Mouse (Mus musculus): ENCODE measurements at regions not wholly inside any gene's neighbourhood (a gene's known extent, or its start where the extent isn't known, plus 50 kb on each side); places are given as distances from the start of the nearest gene placed in this dataset.

- no peak for DNase-seq
Observed at GRCm38 (mm10) chr9:11729732-11730131, 825.2 kb upstream of the Cntn5 start.

GRCm38 (mm10) chr9:11721811-11722210, 817.2 kb upstream of the Cntn5 start:
- DNase-seq: no peak

- no peak for DNase-seq
Observed at GRCm38 (mm10) chr9:11704647-11705046, 800.1 kb upstream of the Cntn5 start.

- DNase-seq: no peak
Observed at GRCm38 (mm10) chr9:11703150-11703549, 798.6 kb upstream of the Cntn5 start.

DNA sequence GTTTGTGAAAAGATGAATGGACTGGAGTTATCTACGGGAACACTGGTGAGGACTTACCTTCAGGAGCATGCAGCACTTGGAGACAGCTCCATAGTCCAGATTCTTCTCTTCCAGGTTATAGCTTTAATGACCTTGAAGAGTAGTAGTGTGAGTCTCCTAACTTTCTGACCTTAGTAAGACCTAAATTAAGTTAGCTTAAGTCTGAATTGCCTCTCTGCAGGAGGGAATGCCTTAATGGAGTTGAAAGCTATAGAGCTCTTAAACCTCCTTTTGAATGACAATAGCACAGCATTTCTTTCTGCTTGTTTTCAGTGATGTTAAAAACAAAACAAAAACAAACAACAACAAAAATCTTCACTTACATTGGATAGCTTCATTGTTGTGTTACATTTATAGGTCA, 788.9 kb upstream of the Cntn5 start:
- DNase-seq: no peak

DNA sequence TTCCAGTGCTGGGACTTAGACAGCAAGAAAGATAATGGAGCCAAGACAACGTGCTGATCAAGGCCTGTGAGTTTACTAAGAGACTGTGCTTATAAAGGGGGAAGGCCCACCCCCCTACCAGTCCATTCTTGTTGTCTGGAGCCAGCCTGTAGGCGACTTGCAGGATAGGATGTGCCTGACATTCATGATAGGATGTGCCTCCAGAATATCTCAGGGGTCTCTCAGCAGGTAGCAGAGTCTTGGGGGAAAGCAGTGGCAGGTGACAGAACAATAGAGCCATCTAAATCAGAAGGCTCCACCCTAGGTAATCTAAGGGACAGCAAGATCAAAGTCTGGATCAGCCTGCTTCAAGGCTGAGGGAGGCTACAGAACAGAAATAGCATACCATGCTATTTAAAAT, 782.5 kb upstream of the Cntn5 start:
- DNase-seq: no peak

- no peak for DNase-seq
Observed at GRCm38 (mm10) chr9:11671939-11672338, 767.4 kb upstream of the Cntn5 start.

- no peak for DNase-seq
Observed at GRCm38 (mm10) chr9:11671243-11671642, 766.7 kb upstream of the Cntn5 start.

DNA sequence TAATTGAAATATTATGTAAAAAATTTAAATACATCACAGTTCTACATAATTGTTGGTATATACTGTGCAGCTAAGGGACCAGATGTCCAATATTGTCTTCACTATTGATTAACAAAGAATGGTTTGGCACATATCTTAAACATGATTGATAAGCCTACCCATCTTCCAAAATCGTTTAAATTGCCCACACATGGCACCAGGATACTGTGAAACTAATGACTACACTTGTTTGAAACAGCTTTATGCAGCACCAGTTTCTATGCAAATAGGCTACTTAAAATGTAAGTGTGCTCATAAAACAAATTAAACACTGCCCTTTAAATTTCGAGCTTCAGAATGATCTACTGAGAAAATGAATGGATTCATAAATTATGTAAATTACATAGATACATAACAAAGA, 724.9 kb upstream of the Cntn5 start:
- DNase-seq: no peak

- DNase-seq: no peak
Observed at GRCm38 (mm10) chr9:11604381-11604780, 699.8 kb upstream of the Cntn5 start.

DNA sequence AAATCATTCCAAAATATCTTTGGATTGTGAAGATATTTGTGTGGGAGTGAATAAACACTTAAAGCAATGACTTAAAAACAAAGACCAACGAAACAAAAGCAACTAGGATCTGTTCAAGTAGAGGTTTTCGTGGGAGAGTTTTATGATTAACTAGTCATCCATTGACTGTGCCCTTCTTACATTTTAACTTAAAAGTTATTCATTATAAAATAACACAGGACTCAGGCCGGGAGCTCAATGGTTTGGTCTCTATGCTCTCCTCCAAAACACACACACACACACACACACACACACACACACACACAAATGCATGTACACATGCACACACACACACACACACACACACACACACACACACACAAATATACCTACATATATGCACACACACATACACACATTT, 699.3 kb upstream of the Cntn5 start:
- no peak for DNase-seq

DNA sequence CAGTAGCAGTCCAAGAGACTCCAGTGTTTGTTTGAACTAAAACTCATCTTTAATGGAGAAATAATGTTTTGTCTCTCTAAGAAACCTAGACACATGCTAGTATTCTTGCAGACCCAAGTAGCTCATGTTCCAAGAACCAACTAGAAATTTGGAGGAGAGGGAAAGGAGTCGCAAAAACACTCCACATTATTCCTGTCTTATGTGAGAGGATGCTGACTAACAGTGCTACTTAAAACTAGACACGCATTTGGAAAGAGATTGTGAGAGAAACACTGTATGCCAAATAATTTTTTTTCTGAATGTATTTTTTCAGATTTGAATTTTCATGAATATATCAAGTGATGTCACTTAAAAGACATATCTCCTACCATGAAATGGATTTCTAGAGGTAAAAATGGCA, 698.3 kb upstream of the Cntn5 start:
- no peak for DNase-seq

- no peak for DNase-seq
Observed at GRCm38 (mm10) chr9:11579011-11579410, 674.4 kb upstream of the Cntn5 start.

DNA sequence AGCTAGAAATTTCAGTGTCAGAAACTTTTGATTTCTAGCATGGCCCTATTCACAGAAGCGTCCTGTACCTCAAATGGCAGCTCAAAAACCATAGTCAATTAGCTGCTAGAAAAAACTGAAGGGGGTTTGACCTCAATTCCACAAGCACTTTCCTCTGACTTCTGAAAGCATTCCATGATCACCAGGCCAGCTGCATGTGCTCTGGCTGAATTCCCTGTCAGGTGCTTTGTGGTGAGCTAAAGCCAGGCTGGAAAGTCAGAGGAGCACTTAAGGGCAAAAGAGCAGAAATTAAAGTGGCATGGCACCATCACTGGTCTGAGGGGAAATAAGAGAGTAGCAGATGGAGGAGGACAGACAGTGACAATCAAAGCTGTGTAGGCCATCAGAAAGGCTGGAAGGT, 658.3 kb upstream of the Cntn5 start:
- no peak for DNase-seq

- DNase-seq: no peak
Observed at GRCm38 (mm10) chr9:11559384-11559783, 654.8 kb upstream of the Cntn5 start.

- DNase-seq: peak; percentile 33
Observed at GRCm38 (mm10) chr9:11513806-11514496, 609.4 kb upstream of the Cntn5 start.
